Mouse (Mus musculus): ENCODE data around the gene Gm12258.
"Not testable (repeated sequence)": the region's sequence is repeated elsewhere in the genome, so short reads cannot be mapped to it uniquely, and the experiment has no call there.

Gm12258 gene

DNA sequence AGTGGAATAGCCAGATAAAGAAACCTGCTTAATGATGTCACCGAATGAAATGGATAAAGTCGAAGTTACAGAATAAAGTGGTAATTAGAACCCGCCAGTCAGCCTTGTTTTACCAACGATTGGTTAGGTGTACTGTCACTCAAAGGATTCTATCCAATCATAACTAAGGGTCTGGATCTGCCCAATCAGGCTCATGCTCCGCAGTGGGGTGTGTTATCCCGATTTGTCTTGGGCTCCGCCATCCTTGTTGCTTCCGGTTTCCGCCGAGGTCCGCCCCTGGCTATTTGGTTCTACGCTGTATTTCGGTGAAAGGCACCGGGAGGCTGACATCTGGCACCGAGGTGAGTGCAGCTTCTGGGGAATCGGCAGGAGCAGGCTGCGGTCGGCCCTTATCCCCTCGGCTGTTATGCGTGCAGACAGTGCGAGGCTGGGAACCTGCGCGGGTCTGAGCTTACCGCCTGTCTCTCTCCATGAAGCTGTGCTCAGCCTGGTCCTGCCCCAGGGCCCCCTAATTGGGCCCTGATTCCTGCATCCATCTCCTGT lies at the start of gene Gm12258:
Gm12258 (plus strand) TSS at position 240 of the 543 bp plus-strand sequence.
- in situ Hi-C loops (cut with MboI; ENCODE audit: unreplicated experiment in 2 of 2) = no loop called here

DNA sequence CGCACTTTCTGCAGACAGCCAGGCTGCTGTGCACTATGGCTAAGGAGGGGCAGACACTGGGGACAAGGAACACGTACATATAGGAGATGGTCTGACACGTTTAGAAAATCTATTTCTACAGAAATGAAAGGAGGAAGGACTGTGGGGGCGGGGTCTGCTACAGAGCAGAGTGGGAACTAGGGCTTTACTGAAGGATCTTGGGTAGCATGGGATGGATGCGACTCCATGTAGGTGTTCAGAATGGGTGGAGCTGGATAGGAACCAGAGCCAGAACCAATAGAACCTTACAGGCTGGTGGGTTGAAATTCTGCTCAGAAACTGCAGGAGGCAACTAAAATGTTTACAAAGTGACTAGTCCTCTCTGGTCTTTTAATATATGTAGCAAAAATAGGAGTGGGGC lies 47.2 kb upstream of the Gm12258 start:
- in situ Hi-C loops (cut with MboI; ENCODE audit: unreplicated experiment in 2 of 2) = no loop called here

DNA sequence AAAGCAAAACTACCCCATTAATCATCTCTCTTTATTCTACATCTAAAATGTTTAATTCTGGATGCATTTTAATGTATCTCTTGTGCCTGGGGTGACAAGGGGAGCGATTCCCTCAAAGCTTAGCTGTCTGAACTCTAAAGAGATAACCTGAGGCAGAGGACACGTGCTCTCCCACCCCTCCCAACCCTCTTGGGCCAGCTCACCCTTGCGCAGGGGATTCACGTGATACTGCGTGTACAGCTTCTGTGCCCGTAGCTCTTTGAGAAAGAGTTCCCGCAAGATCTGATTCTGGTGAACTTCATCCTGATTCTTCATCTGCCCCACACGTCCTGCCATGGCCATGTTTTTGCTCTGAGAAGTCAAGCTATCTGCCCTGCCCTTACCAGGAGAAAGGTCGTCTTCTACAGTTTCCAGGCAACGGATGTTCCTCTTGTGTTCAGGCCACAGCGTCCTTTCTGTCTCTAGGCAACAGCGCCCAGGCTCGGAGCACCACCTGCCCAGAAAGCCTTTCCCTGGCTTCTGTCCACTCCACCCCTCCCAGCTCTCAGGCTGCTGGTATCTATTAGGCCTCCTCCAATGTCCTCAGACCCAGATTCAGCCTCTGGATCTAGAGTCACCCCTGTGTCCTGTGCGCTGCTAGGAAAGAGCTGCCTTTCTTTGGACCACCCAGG lies 45.3 kb upstream of the Gm12258 start, which contains the start of gene Fam183b:
Fam183b (minus strand) TSS at position 403 of the 671 bp plus-strand sequence.
- in situ Hi-C loops (cut with MboI; ENCODE audit: unreplicated experiment in 2 of 2) = no loop called here

DNA sequence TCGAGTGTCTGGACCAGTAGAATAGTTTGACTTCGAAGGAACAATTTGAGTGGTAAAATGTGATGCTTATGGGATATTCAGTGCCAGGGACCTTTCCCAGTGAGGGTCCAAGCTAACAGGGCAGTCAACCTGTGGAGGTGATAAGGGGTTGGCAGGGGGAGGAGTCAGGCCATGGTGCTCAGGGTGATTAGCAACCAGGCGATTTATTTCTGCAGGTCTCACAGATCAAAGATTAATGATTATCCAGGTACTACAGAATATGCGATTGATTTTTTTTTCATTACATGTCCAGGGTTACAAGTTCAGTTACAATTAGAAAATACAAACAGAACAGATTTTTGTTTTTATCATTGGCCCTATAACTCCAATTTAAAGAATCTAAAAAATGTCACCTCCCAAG lies 43.1 kb upstream of the Gm12258 start:
- in situ Hi-C loops (cut with MboI; ENCODE audit: unreplicated experiment in 2 of 2) = no loop called here

DNA sequence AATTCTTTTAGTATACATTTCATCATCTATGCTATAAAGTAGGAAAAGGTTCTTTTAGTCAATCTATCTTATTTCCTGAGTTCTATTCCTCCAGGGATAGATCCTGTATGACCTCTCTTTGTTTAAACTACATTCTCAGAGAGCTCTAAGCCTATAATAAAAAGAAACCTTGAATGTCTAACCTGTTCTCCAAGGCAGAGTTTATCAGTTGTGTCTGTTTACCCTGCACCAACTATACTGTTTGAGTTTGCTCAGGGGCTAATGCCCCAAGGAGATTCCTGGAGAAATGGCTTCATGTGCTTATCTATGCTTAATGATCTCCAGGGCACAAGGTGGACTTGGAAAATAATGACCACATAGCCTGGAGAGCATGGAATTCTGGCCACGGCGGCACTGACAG lies 42.6 kb upstream of the Gm12258 start:
- in situ Hi-C loops (cut with MboI; ENCODE audit: unreplicated experiment in 2 of 2) = no loop called here

DNA sequence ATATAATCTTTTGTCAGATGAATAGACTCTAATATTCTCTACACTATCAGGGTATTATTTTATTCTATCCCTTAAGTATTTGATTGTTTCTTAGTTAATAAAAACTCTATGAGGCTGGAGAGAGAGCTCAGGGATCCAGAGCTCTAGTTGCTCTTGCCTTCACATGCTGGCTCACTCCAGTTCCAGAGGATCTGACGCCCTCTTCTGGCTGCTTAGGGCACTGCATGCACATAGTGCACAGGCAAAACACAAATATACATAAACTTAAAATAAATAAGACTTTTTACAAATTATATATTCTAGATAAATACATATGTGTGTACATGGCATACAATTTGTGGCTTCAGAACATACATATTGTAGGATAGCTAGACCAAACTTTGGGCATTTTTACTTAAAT lies 35.0 kb upstream of the Gm12258 start:
- in situ Hi-C loops (cut with MboI; ENCODE audit: unreplicated experiment in 2 of 2) = no loop called here

DNA sequence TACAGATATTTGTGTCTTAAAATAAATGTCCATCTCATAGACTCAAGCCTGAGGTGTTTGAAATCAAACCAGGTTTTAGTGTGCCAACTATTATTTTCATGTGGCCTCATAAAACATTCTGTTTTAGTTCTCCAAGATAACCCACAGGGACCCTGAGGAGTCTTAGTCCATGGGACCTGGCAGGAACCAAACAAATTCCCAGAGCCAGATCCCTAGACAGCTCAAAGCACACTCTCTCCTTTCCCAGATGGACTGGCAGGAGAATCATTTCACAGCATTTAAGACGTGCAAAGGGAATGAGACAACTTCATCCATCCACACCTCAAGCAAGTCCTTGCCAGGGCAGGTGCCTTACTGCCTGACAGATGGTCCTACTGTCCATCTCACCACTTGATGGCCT lies 32.3 kb upstream of the Gm12258 start, which contains the start of gene Olfr313:
Olfr313 (plus strand) TSS at position 301 of the 400 bp plus-strand sequence.
- in situ Hi-C loops (cut with MboI; ENCODE audit: unreplicated experiment in 2 of 2) = not testable (repeated sequence)

DNA sequence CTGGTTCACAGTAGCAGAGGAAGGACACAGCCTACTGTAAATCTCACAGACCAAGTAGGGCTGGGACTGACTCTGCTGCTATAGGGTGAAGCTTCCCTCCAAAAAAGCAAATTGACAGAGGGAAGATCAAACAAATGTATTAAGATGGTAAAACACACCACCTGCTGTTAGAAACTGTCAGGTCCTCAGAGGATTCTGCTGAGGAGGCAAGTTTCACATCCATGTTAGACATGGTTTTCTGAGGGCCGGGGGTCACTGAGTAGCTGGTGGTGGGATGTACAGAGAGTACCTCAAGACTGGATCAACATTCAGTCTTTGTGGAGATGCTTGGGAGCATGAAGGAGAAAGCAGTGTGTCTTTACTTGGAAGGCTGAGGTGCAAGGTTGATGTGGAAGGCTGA lies 31.3 kb upstream of the Gm12258 start:
- in situ Hi-C loops (cut with MboI; ENCODE audit: unreplicated experiment in 2 of 2) = no loop called here

DNA sequence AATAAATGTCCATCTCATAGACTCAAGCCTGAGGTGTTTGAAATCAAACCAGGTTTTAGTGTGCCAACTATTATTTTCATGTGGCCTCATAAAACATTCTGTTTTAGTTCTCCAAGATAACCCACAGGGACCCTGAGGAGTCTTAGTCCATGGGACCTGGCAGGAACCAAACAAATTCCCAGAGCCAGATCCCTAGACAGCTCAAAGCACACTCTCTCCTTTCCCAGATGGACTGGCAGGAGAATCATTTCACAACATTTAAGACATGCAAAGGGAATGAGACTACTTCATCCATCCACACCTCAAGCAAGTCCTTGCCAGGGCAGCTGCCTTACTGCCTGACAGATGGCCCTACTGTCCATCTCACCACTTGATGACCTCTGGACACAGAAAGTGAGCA lies 18.0 kb upstream of the Gm12258 start, which contains the start of gene Olfr312:
Olfr312 (plus strand) TSS at position 301 of the 400 bp plus-strand sequence.
- in situ Hi-C loops (cut with MboI; ENCODE audit: unreplicated experiment in 2 of 2) = not testable (repeated sequence)

DNA sequence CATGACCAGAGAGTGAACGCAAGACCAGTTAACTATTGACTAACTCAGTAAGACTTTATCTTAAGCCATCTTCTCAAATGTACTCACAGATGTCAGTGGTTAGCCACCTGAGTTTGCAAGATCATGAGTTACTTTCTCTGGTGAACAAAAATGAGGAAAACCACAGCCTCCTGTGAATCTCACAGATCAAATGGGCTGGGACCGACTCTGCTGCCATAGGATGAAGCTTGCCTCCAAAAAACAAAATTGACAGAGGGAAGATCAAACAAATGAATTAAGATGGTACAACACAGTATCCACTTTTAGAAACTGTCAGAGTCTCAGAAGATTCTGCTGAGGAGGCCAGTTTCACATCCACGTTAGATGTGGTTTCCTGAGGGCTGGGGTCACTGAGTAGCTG lies 17.2 kb upstream of the Gm12258 start:
- in situ Hi-C loops (cut with MboI; ENCODE audit: unreplicated experiment in 2 of 2) = no loop called here

DNA sequence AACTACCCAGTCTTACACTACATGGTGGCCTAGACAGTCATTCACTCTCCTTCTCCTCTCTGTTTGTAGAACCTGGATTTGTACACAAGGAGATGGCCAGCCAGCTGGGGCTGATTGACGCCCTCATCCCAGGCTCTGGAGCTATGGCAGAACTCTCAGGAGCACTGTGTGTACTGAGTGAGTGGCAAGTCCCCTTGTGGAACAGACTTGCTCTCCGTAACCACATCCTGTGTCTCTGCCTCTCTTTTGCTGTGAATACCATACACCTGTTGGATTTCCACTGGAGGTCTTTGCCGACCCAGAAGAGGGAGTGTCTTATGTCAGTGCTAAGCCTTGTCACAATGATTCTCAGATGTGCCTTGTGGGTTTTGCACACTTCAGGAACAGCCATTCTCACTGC lies 14.4 kb upstream of the Gm12258 start:
- in situ Hi-C loops (cut with MboI; ENCODE audit: unreplicated experiment in 2 of 2) = not testable (repeated sequence)

DNA sequence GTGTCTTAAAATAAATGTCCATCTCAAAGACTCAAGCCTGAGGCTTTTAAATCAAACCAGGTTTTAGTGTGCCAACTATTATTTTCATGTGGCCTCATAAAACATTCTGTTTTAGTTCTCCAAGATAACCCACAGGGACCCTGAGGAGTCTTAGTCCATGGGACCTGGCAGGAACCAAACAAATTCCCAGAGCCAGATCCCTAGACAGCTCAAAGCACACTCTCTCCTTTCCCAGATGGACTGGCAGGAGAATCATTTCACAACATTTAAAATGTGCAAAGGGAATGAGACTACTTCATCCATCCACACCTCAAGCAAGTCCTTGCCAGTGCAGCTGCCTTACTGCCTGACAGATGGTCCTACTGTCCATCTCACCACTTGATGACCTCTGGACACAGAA lies 8.0 kb upstream of the Gm12258 start, which contains the start of gene Olfr311:
Olfr311 (plus strand) TSS at position 301 of the 400 bp plus-strand sequence.
- in situ Hi-C loops (cut with MboI; ENCODE audit: unreplicated experiment in 2 of 2) = not testable (repeated sequence)

DNA sequence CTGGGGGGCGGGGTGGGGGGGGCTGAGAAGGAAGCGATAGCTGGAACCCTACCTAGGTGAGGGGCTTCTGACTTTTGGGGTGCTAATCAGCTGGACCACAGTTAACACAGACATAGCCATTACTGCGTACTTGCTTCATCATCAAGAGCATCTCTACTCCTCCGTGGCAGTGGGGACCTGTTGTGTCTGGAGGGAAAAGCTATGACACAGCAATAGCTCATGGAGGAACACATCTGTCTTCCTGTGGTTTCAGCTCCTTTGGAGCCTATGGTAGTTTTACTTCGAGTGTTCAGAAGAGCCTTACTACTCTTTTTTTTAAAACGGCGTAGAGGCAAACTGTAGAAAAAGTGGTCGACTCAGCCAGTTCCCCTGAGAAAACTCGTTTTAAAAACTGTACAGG lies 678 bp downstream of the Gm12258 start:
- in situ Hi-C loops (cut with MboI; ENCODE audit: unreplicated experiment in 2 of 2) = no loop called here

DNA sequence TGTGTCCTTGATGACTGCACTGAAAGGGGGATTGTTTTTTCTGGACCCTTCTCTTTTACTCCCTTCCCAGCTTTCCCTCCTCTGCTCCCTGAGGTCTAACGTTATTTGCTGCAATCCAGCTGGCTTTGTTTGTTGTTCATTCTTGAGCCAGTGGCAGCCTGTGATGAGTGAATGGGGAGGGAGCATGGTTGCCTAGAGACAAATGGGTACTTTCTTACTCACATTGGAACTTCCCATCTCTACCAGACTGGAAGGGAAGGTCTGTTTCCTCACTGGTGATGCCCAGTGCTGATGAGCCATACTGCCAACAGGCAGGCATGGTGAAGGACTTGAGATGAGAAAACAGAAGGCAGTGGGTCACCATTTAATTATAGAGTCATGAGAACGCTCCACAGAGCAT lies 2.8 kb downstream of the Gm12258 start:
- in situ Hi-C loops (cut with MboI; ENCODE audit: unreplicated experiment in 2 of 2) = no loop called here

DNA sequence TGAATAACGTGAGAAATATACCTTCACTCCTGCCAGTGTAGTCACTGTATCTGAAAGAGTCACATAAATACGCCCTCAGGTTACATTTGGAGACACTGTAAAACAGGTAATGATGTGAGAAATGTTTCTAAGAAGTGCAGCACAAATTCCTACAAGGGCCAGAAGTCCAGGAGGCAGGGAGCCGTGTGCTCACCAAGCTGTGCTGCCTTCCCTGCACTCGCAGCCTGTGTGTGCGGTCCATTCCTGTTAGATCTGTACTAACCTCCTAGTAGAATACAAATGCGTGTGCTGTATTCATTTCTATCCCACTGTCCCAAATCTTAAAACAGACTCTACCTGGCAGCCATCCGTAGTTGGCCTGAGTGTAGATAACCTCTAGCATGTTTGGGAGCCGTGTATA lies 13.8 kb downstream of the Gm12258 start:
- in situ Hi-C loops (cut with MboI; ENCODE audit: unreplicated experiment in 2 of 2) = loop anchor here in 1 of 2 experiments (5.0 kb wide), 1 partner anchor 37 kb away; no protein-coding TSS in a partner anchor

DNA sequence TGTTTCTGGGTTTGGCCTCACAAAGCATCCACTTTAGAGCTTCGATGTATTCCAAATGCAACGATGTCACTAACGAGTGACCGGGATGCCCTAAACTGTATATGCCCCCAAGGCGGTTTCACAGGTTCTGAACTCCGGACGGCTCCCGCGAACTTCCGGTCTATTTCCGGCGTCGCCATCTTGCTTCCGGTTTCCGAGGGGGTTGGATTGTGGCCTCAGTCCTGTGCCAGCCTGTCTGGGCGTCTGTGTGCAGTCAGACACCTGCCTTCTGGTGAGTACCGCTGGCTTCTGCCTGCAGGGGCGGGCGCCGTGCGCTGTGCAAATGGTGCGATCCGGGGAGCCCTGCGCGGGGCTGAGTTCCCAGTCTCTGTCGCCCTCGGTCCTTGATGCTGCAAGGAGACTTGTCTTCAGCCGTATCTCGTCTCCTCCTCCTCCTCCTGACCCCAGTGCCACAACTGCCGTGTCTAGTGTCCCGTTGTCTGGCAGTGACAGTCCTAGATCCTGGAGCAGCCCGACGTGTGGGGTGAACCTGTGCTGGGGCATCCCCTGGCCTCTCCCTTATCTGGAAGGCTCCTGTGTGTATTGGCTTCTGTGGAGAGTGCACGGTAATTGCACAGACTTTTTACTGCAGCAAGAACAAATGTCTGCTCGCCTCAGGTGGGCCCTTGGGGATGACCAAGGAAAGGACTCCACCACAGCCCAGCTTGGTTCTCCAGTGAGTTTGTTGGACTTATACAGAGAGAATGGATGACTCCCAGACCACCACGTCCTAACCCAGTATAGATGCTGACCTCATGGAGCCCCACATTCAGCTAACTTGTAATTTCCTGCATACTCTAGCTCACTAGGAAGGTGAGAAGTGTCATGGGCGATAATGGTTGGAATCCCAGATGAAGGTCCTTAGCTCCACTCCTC lies 20.3 kb downstream of the Gm12258 start, which contains the start of gene 2810021J22Rik:
2810021J22Rik (plus strand) TSS at position 178 of the 915 bp plus-strand sequence.
- in situ Hi-C loops (cut with MboI; ENCODE audit: unreplicated experiment in 2 of 2) = no loop called here

DNA sequence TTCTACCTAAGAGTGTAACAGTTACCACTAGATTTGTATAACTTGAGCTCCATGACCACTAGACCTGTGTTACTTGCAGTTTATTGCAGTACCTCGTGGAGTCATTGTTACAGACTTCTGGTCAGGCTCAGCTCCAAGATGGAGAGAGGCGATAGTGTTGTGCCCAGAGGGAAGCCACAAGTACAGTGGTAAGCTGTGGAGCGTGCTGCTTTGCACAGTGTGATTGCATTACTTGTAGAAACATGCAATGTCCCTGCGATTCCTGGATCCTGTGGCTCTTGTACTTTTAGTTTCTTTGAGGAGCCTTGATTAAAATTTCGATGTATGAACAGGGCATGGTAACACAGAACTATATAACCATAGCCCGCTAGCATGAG lies 21.0 kb downstream of the Gm12258 start:
- in situ Hi-C loops (cut with MboI; ENCODE audit: unreplicated experiment in 2 of 2) = no loop called here

DNA sequence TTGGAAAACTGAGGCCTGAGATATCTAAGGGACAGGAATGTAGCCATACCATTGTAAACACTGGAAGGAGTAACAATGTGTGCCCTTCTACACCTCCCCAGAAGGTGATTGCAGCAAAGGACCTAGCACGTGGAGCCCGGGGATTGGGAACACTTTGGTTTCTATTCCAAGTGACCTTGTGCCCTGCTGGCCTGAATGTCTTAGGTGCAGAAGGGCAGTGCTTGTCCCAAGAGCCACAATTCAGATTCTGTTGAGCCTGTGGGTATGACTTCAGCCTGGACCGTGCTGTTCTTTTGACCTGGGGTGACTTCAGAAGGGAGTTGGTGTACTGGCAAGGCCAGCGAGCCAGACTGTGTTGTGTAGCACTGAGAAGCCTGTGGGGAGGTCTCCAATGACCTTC lies 24.0 kb downstream of the Gm12258 start:
- in situ Hi-C loops (cut with MboI; ENCODE audit: unreplicated experiment in 2 of 2) = no loop called here

DNA sequence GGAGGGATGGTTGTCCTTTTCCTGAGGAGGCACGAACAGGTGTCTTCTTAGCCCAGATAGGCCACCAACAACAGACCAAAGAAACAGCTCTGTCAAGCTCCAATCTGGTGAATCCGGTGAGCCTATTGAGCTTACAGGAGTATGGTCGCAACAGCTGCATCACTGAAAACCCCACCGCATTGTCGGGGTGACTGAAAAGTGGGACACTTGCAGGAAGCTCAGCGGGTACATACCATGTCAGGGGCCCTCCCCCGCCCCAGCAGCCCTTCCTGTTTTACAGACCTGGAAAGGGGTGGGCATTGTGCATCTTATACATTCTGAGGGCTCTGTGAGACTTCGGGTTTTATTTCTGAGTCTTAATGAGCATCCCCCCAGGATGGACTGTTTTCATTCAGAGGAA lies 36.8 kb downstream of the Gm12258 start:
- in situ Hi-C loops (cut with MboI; ENCODE audit: unreplicated experiment in 2 of 2) = no loop called here

DNA sequence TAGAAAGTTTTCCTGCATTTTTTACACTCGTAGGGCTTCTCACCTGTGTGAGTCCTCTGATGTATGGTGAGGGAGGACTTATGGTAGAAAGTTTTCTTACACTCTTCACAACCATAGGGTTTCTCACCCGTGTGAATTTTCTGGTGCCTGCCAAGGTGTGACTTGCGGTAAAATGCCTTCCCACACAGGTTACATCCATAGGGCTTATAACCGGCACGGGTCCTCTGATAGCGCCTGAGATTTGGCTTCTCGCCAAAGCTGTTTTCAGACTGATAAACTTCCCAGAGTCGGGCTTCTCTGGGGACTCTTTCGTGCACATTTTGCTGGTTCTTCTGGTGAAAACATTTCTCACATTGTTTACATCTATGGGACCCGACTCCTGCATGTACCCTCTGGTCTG lies 43.6 kb downstream of the Gm12258 start:
- in situ Hi-C loops (cut with MboI; ENCODE audit: unreplicated experiment in 2 of 2) = no loop called here

DNA sequence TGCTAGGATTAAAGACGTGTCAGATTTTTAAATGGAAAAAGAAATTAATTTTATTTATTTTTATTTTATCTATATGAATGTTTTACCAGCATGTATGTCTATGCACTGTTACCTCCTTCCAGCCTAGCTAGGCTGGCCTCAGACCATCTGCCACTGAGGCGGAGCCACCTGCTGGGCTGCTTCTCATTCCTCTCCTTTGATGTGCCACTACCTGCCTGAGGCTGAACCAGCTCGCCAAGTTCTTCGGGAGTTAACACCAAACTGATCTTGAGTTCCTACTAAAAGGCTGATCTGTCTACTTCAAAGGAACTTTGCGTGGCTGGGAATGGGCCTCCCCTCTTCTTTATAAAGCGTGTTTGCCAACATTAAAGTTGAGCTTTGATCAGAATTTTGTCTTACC lies 47.5 kb downstream of the Gm12258 start:
- in situ Hi-C loops (cut with MboI; ENCODE audit: unreplicated experiment in 2 of 2) = no loop called here
